Mouse (Mus musculus) kidney, embryonic 15.5 days (tissue): Measurements from ENCODE around the gene Zfp354c. TPM values are rescaled to one million over a fixed set of nuclear protein-coding genes. Genes with fewer than 3 reads are reported as not detected.
A peak's percentile ranks its signal among the peaks of the same experiment; 100 is the strongest.

Source experiments
- ATAC-seq: fragments of 200-750 bp; cut with Nextera tagmentation; replicated peaks from 2 replicates; pipeline ENCODE4 v1.8.0; 2017; ENCODE audit warnings: moderate TSS enrichment; ENCODE audit not compliant: low FRiP score
- H3K27ac ChIP-seq: fragments of 300-500 bp; sonication (generic); 2 replicates; pipeline ENCODE4 v1.5.1; 2015; ENCODE audit warnings: mild to moderate bottlenecking, inconsistent platforms
- H3K27me3 ChIP-seq: fragments of 300-500 bp; sonication (generic); 2 replicates; pipeline ENCODE4 v1.6.1; 2015; ENCODE audit warnings: inconsistent platforms
- H3K36me3 ChIP-seq: fragments of 300-500 bp; sonication (generic); 2 replicates; pipeline ENCODE4 v1.6.1; 2015; ENCODE audit warnings: inconsistent platforms
- H3K4me1 ChIP-seq: fragments of 300-500 bp; sonication (generic); 2 replicates; pipeline ENCODE4 v1.6.1; 2015; ENCODE audit warnings: inconsistent platforms
- H3K4me2 ChIP-seq: fragments of 300-500 bp; sonication (generic); 2 replicates; pipeline ENCODE4 v1.6.1; 2015; ENCODE audit warnings: moderate library complexity, mild to moderate bottlenecking, inconsistent platforms
- H3K4me3 ChIP-seq: fragments of 300-500 bp; sonication (generic); replicated peaks from 2 replicates; pipeline ENCODE4 v1.5.1; 2015; ENCODE audit warnings: mild to moderate bottlenecking, inconsistent platforms
- H3K9ac ChIP-seq: fragments of 300-500 bp; sonication (generic); 2 replicates; pipeline ENCODE4 v1.6.1; 2015; ENCODE audit warnings: mild to moderate bottlenecking, inconsistent platforms
- H3K9me3 ChIP-seq: fragments of 300-500 bp; sonication (generic); replicated peaks from 2 replicates; pipeline ENCODE4 v1.6.1; 2016; ENCODE audit warnings: inconsistent platforms
- WGBS: fragments of 180-500 bp; shearing (Covaris S2); methylation state at CpG from one replicate; pipeline ENCODE4 v1.1.7; 2015; ENCODE audit warnings: mixed read lengths; 5-methylcytosine and 5-hydroxymethylcytosine counted together
- polyA plus RNA-seq: library from polyadenylated mRNA; unstranded; fragments of >200 nt; fragmentation: Nextera tagmentation; extraction: Ambion mirVana; gene quantifications from 2 replicates; pipeline ENCODE4 v1.2.1, GENCODE M21; 2015

The Zfp354c gene
- 29.3 and 31.3 TPM in 2 replicates for polyA plus RNA-seq

- H3K27ac ChIP-seq: peak within 1 kb of the TSS; percentile 51; the same call in 1 of the 2 replicates
Observed at GRCm38 (mm10) chr11:50827010-50827953, at the start of gene Zfp354c. Gene Zfp354c (minus strand): TSS chr11:50827724.

GRCm38 (mm10) chr11:50850989-50851601 is 23.6 kb upstream of the Zfp354c start:
- WGBS: under 1% methylated on average over 72 of the region's 72 CpGs
- ATAC-seq: peak; percentile 67; the same call in 1 of the 2 replicates
- Histone ChIP-seq H3K9me3 (no peaks in the 10 kb centered on the region), H3K9ac (no peak overlapping the region), H3K4me2 (peak overlapping the region; percentile 90), H3K27ac (no peak overlapping the region), H3K4me1 (peaks cover 32% of the 10 kb centered on the region), H3K4me3 (peak overlapping the region; percentile 48), H3K27me3 (peaks cover 65% of the 10 kb centered on the region), H3K36me3 (no peaks in the 10 kb centered on the region)

More at GRCm38 (mm10) chr11:50827010-50827953, at the start of gene Zfp354c:
- WGBS: under 1% methylated on average over 45 of the region's 45 CpGs
- no peaks in the 10 kb centered on the region for H3K27me3 ChIP-seq
- ATAC-seq: peak; percentile 98
- peaks cover 10% of the 10 kb centered on the region for H3K4me1 ChIP-seq
- H3K9me3 ChIP-seq: 0 out of 2 replicates have a peak, but pooled peaks cover 4% of the 10 kb centered on the region
- peak within 1 kb of the TSS; percentile 79 for H3K4me3 ChIP-seq
- peak within 1 kb of the TSS; percentile 69 for H3K4me2 ChIP-seq
- peaks cover 32% of the 10 kb centered on the region for H3K36me3 ChIP-seq
- H3K9ac ChIP-seq: peak within 1 kb of the TSS; percentile 69

DNA sequence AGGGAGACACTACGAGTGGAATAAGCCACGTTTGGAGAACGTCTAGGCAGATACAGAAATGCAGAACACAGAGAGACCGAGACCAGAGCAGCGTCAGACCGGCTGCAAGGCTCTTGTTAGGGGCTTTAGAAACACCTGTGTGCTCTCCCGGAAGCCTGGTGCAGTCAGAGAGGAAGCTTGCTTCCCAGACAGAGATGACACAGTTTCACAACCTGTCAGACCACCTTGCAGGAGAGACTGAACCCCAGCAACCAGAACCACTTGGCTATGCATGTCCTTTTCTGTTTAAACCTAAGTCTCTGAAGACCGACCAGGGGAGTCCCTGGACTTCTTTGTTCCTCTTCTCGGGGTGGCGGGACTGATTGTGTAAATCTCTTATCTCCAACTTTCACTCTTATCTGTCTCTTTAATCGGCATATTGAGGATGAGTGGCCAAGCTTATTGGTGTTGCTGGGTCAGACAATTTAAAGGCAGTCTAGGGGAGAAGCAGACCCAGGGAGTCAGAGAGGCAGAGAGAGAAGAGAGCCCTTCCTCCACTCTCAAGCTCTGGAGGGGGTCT is 22.7 kb upstream of the Zfp354c start, which contains the start of gene Grm6:
Grm6 (plus strand) TSS at position 509 of the 559 bp plus-strand sequence.
- no peak for ATAC-seq

DNA sequence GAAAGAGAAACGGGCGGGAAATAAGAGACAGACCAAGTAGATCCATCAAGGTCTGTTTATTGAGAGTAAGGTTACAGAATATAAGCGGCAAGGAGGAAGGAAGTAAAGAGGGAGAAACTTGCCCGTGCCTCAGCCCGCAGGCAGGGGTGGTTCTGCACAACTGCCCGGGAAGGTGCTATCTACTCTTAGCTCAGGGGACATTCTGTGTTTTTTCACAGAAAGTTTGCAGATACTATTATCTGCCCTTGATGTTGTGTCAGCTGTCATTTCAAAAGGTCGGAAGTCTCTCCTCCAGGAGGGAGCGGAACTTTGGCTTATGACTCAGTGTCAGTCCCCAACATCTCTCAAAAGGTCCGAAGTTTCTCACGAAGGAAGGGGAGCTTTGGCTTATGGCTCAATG is 21.8 kb upstream of the Zfp354c start:
- H3K4me3 ChIP-seq: 0 out of 2 replicates have a peak overlapping the region, but pooled peaks have one; percentile 48
- H3K36me3 ChIP-seq: no peaks in the 10 kb centered on the region
- no peaks in the 10 kb centered on the region for H3K9me3 ChIP-seq
- peaks cover 65% of the 10 kb centered on the region for H3K27me3 ChIP-seq
- WGBS: 2% methylated on average over 10 of the region's 10 CpGs
- no peak overlapping the region for H3K27ac ChIP-seq
- no peak overlapping the region for H3K9ac ChIP-seq
- peak overlapping the region; percentile 90; the same call in 1 of the 2 replicates for H3K4me2 ChIP-seq
- H3K4me1 ChIP-seq: peaks cover 32% of the 10 kb centered on the region
- no peak for ATAC-seq

More for the DNA sequence above, 22.7 kb upstream of the Zfp354c start, which contains the start of gene Grm6:
- no peaks in the 10 kb centered on the region for H3K36me3 ChIP-seq
- no peak within 1 kb of the TSS for H3K9ac ChIP-seq
- H3K4me3 ChIP-seq: peak within 1 kb of the TSS; percentile 48
- 1% methylated on average over 11 of the region's 11 CpGs for WGBS
- H3K4me2 ChIP-seq: peak within 1 kb of the TSS; percentile 90
- H3K27ac ChIP-seq: no peak within 1 kb of the TSS
- H3K9me3 ChIP-seq: no peaks in the 10 kb centered on the region
- peaks cover 65% of the 10 kb centered on the region for H3K27me3 ChIP-seq
- peaks cover 32% of the 10 kb centered on the region for H3K4me1 ChIP-seq

- H3K27ac ChIP-seq: no peak overlapping the region
- no peak overlapping the region for H3K9ac ChIP-seq
- H3K9me3 ChIP-seq: no peaks in the 10 kb centered on the region
- peaks cover 32% of the 10 kb centered on the region for H3K4me1 ChIP-seq
- no peak overlapping the region for H3K4me3 ChIP-seq
- H3K27me3 ChIP-seq: peaks cover 65% of the 10 kb centered on the region
- 37% methylated on average over 3 of the region's 3 CpGs for WGBS
- ATAC-seq: no peak
- no peaks in the 10 kb centered on the region for H3K36me3 ChIP-seq
- H3K4me2 ChIP-seq: no peak overlapping the region
Observed at GRCm38 (mm10) chr11:50848520-50849137, 21.1 kb upstream of the Zfp354c start.

DNA sequence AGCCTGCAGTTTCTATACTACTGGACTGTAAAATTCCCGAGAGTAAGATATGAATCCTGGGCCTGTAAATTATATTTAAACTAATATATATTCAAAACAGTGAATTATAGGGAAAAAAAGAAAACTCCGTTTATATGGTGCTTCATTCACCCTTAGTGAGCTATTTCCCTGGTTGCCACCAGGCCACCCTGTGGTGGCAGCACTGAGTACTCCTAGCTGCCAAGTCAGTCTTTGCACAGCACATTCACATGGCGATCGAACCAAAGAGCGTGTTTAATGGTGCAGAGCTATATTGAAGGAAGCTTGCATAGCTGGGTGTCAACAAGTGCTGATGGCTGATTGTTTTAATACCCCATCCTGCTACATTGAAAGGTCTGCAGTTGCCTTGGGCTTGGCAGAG is 19.5 kb upstream of the Zfp354c start:
- Histone ChIP-seq H3K9me3 (no peaks in the 10 kb centered on the region), H3K9ac (no peak overlapping the region), H3K4me1 (peaks cover 32% of the 10 kb centered on the region), H3K27ac (no peak overlapping the region), H3K4me2 (no peak overlapping the region), H3K36me3 (no peaks in the 10 kb centered on the region), H3K27me3 (peaks cover 50% of the 10 kb centered on the region), H3K4me3 (no peak overlapping the region)
- ATAC-seq: no peak
- WGBS: 67% methylated on average over 5 of the region's 5 CpGs

GRCm38 (mm10) chr11:50845951-50846350 is 18.4 kb upstream of the Zfp354c start:
- peaks cover 30% of the 10 kb centered on the region for H3K4me1 ChIP-seq
- no peak overlapping the region for H3K4me3 ChIP-seq
- no peaks in the 10 kb centered on the region for H3K36me3 ChIP-seq
- H3K9ac ChIP-seq: no peak overlapping the region
- no peak overlapping the region for H3K27ac ChIP-seq
- H3K27me3 ChIP-seq: peaks cover 39% of the 10 kb centered on the region
- no peak for ATAC-seq
- 88% methylated on average over 3 of the region's 3 CpGs for WGBS
- no peaks in the 10 kb centered on the region for H3K9me3 ChIP-seq
- H3K4me2 ChIP-seq: no peak overlapping the region

- Histone ChIP-seq H3K36me3 (no peaks in the 10 kb centered on the region), H3K9ac (peak within 1 kb of the TSS; percentile 54), H3K4me1 (peaks cover 12% of the 10 kb centered on the region), H3K4me3 (peak within 1 kb of the TSS; percentile 46), H3K4me2 (peak within 1 kb of the TSS; percentile 64), H3K9me3 (no peaks in the 10 kb centered on the region), H3K27ac (peak within 1 kb of the TSS; percentile 80), H3K27me3 (no peaks in the 10 kb centered on the region)
- ATAC-seq: peak; percentile 97
- WGBS: 15% methylated on average over 22 of the region's 22 CpGs
Observed at GRCm38 (mm10) chr11:50841023-50841735, 13.7 kb upstream of the Zfp354c start, which contains the start of gene Zfp879. Gene Zfp879 (minus strand): TSS chr11:50841552.

- H3K4me1 ChIP-seq: peaks cover 4% of the 10 kb centered on the region
- no peak overlapping the region for H3K27ac ChIP-seq
- H3K27me3 ChIP-seq: no peaks in the 10 kb centered on the region
- no peak overlapping the region for H3K4me3 ChIP-seq
- H3K9ac ChIP-seq: no peak overlapping the region
- peaks cover 16% of the 10 kb centered on the region for H3K9me3 ChIP-seq
- no peak for ATAC-seq
- H3K36me3 ChIP-seq: peaks cover 17% of the 10 kb centered on the region
- WGBS: 86% methylated on average over 4 of the region's 4 CpGs
- no peak overlapping the region for H3K4me2 ChIP-seq
Observed at GRCm38 (mm10) chr11:50835727-50836126, 8.2 kb upstream of the Zfp354c start.

- 44% methylated on average over 2 of the region's 2 CpGs for WGBS
- Histone ChIP-seq H3K4me1 (peaks cover 10% of the 10 kb centered on the region), H3K27ac (no peak overlapping the region), H3K4me3 (peak overlapping the region; percentile 79), H3K27me3 (no peaks in the 10 kb centered on the region), H3K9ac (0 out of 2 replicates have a peak overlapping the region, but pooled peaks have one; percentile 4), H3K9me3 (no peaks in the 10 kb centered on the region), H3K36me3 (peaks cover 40% of the 10 kb centered on the region), H3K4me2 (peak overlapping the region; percentile 69)
- ATAC-seq: no peak
Observed at GRCm38 (mm10) chr11:50826214-50826613, 1.3 kb downstream of the Zfp354c start.

GRCm38 (mm10) chr11:50814233-50814632 is 13.3 kb downstream of the Zfp354c start:
- no peak for ATAC-seq
- H3K4me3 ChIP-seq: no peak overlapping the region
- peaks cover 97% of the 10 kb centered on the region for H3K36me3 ChIP-seq
- no peak overlapping the region for H3K27ac ChIP-seq
- no peak overlapping the region for H3K4me2 ChIP-seq
- H3K9me3 ChIP-seq: peaks cover 23% of the 10 kb centered on the region
- 98% methylated on average over 4 of the region's 4 CpGs for WGBS
- H3K9ac ChIP-seq: no peak overlapping the region
- H3K4me1 ChIP-seq: no peaks in the 10 kb centered on the region
- H3K27me3 ChIP-seq: no peaks in the 10 kb centered on the region
